Mouse (Mus musculus): ENCODE measurements at regions not wholly inside any gene's neighbourhood (a gene's known extent, or its start where the extent isn't known, plus 50 kb on each side); places are given as distances from the start of the nearest gene placed in this dataset.
"Not testable (repeated sequence)": the region's sequence is repeated elsewhere in the genome, so short reads cannot be mapped to it uniquely, and the experiment has no call there.

DNA sequence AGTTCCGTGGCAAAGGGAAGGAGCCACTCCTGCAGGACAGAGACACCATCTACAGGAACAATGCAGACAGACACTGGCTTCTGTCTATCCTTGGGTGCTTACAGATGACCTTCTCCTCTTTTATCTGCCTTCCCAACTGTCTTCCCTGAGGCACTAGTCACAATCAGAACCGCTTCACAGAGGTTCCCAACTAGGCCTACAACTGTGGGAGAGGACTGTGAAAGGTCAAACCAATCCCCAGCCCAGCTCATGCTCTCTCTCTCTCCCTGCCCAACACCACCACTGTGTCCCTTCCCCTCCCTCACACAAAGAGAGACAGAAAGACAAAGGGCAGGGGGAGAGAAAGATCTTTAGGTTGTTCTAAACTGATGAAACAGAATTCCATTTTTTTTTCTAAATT, 61.3 kb downstream of the Tmem17 start:
- no peak for ATAC-seq (ENCODE audit: insufficient number of reproducible peaks, low FRiP score, low TSS enrichment)

DNA sequence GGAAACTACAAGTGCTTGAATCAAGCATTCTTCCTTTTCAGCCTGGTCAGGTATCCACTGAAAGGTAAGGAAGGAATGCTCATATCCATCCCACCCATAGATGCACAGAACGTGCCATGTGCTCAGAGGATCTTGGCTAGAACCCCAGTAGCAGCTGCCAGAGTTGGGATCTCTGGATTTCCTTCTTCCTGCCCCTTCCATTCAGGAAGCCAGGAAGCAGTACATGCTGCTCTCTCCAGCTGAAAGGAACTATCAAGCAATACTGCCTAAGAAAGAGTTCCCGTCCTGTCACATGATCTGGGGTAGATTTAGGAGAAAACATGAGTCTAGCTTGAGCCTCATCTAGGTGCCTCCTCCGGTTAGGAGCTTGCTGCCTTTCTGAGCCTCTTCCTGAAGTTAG, 61.9 kb downstream of the Tmem17 start:
- no peak for ATAC-seq (ENCODE audit: insufficient number of reproducible peaks, low FRiP score, low TSS enrichment)

DNA sequence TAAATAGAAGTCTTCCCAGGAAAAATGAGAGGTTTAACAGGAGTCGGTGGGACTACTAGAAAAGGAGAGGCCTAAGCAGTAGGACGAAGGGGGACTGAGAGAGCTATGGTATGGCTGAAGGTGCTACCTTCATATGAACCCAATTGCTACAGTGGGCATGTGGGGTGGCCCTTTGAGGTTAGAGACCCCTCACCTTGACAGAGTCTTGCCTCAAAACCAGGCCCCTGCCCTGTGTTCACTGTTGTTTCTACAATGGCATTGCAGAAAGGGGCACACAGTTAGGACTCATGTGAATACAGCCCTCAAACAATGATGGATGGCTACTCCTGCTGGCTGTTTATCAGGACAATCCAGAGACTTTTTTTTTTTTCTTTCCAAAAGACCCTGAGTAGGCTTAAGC, 62.6 kb downstream of the Tmem17 start:
- ATAC-seq (ENCODE audit: insufficient number of reproducible peaks, low FRiP score, low TSS enrichment) = no peak

DNA sequence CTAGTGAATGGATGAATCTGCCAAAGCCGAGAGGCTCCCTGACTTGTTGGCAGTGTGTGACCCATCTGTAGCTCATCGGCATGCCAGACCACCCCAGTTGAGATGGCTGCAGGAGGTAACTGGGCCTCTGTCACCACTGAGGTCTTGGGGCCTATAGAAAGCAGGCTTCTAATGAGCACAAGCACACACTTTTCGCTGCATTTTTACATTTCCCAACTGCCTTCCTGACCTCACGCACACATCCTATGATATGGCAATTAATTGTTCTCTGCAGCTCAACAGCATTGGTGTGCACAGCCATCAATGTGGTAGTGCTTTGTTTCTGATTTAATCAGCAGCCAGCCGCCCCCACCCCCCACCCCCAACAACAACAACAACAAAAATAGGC, 72.2 kb downstream of the Tmem17 start:
- ATAC-seq (ENCODE audit: insufficient number of reproducible peaks, low FRiP score, low TSS enrichment) = no peak

DNA sequence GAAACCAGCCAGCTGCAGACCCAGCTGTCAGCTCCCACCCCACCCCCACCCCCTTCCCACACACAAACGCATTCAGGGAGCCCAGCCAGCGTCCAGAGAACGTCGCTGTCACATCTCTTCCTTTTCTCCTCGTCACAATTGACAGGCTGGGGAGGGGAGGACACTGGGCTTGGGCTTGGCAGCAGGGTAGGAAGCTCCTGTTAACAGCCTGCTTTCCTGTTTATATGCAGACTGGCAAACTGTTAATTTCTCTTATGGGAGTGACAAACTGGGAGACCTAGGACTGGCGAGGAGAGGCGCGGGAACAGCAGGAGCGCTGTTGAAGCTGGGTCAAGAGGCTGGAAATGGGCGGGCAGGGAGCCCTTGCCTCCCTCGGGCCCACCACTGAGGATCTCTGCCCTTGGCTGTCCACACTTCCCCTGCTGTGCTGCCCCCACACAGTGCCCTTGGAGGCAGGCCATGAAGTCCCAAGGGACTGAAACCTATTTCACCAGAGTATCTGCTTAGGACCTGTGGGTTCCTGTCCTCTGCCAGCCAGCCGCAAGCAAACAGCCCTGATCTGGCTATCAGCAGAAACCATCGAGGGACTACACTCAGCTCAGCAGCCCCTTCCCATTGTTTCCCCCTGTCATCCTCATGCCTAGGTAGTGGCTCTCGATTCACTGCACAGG, 72.7 kb downstream of the Tmem17 start:
- ATAC-seq (ENCODE audit: insufficient number of reproducible peaks, low FRiP score, low TSS enrichment) = no peak

DNA sequence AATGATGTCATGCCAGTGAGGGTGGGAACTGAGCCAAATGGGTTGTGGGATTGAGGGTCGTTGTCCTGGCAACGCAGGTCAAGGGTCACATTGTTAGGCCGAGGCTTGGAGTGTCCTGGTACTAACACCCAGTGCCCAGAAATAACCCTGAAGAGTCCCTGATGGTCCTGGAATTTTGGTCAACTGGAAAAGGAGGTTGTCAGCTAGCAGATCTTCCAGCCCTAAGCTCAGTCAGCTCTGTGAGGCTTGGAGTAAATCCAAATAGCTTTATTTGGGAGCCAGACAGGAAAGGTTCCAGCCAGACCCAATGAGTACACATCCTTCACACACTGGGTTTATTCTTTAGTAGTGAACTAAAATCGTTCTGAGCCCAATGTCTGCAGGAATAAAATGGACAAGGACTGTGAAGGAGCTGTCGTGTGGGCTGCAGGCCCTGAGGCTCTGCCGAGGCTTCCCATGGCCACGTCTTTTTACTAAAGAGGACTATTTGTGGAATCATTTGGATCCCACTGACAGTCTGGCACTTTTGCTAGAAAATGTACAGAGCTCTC, 75.9 kb downstream of the Tmem17 start:
- ATAC-seq (ENCODE audit: insufficient number of reproducible peaks, low FRiP score, low TSS enrichment) = 0 out of 2 replicates have a peak, but pooled peaks have one; percentile 27

DNA sequence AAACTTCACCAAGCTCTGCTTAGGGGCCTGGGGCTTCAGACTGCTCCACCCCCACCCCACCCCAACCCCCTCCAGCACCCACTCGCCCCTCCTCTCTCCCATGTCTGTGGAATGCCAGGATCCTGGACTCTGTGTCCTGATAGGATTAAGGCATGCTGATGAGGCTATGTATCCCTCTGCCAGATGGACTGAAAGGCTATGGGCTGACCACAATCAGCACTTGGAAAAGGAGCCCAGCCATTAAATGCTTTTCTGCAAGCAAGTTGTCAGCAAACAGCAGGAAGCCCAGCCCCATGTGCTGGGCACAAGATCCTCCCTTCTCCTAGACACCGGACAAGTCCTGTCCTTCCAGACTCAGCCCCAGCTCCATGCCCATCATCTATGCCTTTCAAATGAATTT, 76.7 kb downstream of the Tmem17 start:
- no peak for ATAC-seq (ENCODE audit: insufficient number of reproducible peaks, low FRiP score, low TSS enrichment)

DNA sequence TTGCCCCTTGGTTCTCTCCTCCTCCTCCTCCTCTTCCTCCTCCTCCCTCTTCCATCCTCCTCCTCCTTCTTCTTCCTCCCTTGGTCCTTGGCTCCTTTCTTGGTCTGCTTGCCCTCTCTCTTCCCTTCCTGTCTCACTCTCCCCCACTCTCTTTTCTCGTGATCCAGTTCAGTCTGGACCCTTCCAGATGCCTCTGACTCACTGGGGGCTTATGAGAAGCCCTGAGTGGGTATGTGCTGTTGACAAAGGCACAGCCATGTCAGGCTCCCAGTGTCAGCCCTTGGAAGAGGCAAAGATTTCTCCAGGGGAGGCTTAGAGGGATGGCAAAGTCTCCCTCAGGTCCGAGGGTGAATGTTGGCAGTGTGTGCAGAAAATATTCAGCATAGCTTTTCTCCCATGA, 78.0 kb downstream of the Tmem17 start:
- ATAC-seq (ENCODE audit: insufficient number of reproducible peaks, low FRiP score, low TSS enrichment) = no peak

DNA sequence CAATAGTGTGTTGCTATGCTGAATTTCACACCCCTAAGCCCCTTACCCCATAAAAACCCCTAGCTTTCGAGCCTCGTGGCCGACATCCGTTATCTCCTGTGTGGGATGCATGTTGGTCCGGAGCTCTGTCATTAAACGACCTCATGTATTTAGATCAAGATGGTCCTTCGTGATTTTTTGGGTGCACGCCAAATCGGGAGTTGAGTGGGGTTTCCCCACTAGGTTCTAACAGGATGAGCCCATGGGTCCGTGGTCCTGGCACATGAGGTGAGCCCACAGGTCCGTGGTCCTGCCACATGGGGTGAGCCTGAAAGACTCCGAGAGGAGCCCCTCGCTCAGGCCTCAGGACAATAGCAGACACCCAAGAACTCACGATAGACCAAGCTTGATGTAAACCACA, 79.2 kb downstream of the Tmem17 start:
- ATAC-seq (ENCODE audit: insufficient number of reproducible peaks, low FRiP score, low TSS enrichment) = not testable (repeated sequence)

DNA sequence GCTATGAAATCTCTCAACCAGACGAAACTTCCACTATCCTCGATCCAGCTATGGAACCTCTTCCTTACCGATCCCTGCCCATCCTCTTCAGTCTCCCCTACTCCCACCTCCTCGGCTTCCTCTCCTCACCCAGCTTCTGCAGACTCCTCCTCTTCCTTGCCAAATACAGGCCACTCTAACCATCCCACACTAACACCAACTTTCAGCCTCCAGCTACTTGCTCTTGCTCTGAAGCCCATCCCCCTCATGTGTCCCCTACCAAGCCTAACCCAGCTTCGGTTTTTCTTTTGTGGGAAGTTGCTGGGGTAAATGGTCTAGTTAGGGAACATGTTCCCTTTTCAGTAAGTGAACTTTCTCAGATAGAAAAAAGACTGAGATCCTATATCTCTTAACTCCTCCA, 80.8 kb downstream of the Tmem17 start:
- ATAC-seq (ENCODE audit: insufficient number of reproducible peaks, low FRiP score, low TSS enrichment) = no peak

DNA sequence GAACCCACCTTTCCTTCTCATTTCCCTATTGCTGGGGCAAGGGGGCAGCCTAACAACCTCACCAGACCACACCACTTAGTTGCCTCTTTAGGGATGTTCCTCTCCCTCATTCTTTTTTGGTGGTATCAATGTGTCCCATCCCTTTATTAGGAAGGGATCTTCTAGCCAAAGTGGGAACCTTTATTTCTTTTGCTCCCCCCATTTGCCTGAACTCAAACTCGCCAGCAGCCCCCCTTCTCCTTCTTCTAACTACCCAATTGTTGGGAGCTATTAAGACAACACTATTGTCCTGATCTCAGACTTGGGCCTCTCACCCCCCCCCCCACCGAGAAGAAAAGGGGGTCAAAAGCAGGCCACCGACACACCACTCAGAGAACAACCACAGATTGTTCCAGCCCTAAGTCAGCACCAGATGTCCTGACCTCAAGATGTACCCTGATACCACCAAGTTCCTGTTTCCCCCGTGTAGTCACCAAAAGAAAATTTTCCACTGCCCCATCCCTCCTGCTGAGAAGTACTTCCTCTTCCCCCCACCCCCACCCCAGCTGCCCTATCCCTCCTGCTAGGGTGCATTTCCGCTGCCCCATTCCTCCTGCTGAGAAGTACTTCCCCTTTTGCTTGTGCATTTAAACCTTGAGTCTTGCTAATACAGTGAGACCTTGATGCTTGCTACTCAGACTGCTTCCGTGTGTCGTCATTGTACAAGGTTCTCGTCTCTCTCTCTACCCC, 84.4 kb downstream of the Tmem17 start:
- no peak for ATAC-seq (ENCODE audit: insufficient number of reproducible peaks, low FRiP score, low TSS enrichment)

DNA sequence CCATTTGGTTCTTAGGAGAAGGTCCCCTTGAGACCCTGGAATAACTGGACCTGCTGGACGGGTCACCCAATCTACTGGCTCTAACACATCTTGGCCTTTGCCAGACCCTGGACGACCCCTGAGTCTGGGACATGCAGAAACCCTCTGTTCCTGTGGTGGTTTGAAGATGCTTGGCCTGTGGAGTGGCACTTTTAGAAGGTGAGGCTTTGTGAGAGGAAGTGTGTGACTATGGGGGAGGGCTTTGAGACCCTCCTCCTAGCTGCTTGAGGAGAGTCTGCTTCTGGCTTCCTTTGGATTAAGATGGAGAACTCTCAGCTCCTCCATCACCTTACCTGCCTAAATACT, 84.9 kb downstream of the Tmem17 start:
- ATAC-seq (ENCODE audit: insufficient number of reproducible peaks, low FRiP score, low TSS enrichment) = no peak

DNA sequence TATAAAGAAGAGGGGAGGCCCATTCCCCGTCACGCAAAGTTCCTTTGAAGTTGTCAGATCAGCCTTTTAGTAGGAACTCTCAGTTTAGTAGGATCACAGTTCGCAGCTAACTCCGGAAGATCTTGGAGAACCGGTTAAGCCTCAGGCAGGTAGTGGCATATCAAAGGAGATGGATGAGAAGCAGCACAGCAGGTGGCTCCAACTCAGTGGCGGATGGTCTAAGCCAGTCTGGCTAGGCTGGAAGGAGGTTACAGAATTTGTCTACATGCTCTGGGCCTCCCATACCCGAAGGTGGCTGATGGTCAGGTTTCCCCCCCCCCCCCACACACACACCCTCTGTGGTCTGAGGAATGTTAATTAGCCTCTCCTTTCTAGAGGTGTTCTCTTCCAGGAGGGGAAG, 88.5 kb downstream of the Tmem17 start:
- ATAC-seq (ENCODE audit: insufficient number of reproducible peaks, low FRiP score, low TSS enrichment) = no peak

DNA sequence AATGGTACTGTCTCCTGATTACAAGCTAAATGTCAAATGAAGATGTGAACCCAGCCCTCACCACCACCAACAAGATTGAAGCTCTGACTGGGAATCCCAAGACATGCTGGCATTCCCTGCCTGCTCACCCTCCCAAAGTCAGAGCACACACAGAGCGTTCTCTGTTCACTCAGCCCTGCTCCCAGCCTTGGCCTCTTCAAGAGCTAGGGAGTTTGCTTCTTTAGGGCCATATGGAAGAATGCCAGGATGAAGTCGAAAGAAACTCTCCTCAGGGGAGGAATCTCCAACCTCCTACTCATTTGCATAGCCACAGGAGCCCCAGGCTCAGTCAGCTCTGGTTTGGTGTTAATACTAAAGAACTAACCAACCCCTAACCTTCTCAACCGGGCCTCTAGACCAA, 90.1 kb downstream of the Tmem17 start:
- no peak for ATAC-seq (ENCODE audit: insufficient number of reproducible peaks, low FRiP score, low TSS enrichment)

DNA sequence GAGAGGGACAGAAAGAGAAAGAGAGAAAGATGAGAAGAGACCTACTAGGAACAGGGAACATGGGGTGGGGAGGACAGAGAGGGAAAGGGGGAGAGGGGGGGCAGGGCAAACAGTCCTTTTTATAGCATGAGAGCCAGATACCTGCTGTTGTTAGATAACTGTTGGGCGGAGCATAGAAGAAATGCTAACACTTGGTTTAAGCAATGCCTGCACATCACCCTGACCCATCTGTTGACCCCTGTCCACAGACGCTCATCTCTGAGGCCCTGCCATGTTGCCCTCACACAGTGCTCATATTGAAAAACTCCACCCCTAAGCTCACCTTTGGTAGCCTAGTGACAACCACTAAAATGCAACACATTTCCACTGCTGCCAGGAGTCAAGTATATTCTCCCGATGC, 90.7 kb downstream of the Tmem17 start:
- no peak for ATAC-seq (ENCODE audit: insufficient number of reproducible peaks, low FRiP score, low TSS enrichment)

DNA sequence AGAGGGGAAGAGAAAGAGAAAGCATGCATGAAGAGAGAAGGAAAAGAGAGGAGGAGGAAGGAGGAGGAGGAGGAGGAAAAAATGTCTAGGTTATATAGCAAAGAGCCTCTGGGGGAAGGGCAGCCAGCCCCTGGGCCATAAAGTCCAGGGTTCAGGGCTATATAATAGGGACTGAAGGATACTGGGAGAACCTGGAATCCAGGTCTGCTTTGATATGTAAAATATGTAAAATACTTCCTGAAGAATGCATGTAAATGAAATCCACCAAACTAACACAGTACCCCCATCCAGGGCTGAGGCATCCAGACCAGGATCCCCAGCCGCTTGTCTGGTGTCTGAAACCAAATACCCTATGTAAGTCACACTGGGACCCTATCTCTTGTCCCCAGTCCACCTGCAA, 91.5 kb downstream of the Tmem17 start:
- ATAC-seq (ENCODE audit: insufficient number of reproducible peaks, low FRiP score, low TSS enrichment) = no peak

DNA sequence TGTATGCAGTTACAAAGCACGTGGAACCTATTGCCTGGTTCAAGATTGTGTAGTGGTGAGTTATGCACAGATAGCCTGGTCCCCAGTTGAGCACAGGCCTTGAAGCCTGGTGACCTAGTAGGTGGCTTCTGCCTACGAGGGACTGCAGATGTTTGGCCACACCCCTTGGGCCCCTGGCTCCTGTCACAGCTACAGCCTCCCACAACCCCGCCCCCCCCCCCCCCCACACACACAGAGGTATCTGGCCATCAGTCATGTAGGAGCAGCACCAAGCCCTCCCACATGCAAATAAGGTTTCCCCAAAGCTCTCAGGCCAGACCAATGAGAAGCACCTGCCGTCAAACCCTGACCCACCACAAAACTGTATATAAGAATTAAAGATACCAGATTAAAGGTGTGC, 94.5 kb downstream of the Tmem17 start:
- no peak for ATAC-seq (ENCODE audit: insufficient number of reproducible peaks, low FRiP score, low TSS enrichment)

DNA sequence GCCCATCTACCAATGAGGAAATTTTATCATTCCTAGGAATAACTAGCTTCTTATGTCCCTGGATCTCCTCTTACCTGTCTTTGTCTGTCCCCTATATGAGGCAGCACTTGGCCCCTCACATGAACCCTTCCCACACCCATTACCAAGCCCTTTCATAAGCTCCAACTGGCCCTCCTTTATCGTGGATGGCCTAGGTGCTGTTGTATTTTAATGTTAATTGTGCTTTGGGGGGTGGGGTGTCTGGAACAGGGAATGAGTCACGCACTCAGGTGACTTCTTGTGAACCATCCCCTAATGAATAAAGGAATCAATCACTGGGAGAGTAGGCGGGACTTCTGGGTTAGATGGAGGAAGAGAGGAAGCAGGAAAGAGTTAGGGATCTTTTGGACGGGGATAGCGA, 95.8 kb downstream of the Tmem17 start:
- no peak for ATAC-seq (ENCODE audit: insufficient number of reproducible peaks, low FRiP score, low TSS enrichment)

DNA sequence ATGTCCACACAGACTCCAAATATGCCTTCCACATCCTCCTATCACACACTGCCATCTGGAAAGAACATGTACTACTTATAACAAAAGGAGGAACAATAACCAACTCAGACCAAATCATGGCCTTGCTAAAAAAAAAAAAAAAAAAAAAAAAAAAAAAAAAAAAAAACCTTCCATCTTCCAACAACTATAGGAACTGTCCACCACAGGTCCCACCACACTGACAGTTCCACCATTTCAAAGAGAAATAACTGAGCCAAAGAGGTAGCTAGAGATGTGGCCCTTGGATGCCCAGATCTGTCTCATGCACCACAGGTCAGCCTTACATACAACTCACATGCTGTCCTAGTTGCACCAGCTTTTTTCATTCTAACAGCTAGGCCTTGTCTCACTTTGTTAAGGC, 97.1 kb downstream of the Tmem17 start:
- ATAC-seq (ENCODE audit: insufficient number of reproducible peaks, low FRiP score, low TSS enrichment) = no peak

DNA sequence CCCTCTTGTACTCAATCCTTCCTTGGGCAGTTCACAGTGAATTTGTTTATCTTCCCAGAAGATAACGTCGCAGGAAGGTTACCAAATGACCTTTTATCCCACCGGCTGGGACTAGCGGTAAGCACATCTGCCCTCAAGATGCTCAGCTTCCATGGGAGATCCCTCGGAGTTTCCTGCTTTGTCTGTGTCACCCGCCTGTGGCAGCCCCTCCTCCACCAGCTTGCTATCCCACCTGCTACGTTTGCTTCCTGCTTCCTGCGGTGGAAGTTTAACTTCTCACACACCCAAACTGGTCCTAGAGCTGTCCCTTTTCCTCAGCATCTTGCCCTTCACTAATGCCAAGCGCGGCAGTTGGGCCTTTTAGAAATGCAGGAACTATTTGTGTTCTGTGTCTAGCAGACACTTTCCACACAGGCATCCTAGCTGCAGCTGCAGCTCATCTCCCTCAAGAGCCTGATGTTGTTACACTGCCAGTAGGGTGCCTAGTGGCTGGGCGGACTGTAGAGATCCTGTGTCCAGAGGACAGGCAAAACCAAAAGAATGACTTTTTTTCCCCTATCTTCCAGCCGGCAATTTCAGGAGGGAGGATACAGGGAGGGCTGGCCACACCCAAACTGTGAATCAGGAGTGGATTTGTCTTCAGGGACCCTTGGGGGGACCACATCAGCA, 98.7 kb downstream of the Tmem17 start:
- ATAC-seq (ENCODE audit: insufficient number of reproducible peaks, low FRiP score, low TSS enrichment) = no peak

DNA sequence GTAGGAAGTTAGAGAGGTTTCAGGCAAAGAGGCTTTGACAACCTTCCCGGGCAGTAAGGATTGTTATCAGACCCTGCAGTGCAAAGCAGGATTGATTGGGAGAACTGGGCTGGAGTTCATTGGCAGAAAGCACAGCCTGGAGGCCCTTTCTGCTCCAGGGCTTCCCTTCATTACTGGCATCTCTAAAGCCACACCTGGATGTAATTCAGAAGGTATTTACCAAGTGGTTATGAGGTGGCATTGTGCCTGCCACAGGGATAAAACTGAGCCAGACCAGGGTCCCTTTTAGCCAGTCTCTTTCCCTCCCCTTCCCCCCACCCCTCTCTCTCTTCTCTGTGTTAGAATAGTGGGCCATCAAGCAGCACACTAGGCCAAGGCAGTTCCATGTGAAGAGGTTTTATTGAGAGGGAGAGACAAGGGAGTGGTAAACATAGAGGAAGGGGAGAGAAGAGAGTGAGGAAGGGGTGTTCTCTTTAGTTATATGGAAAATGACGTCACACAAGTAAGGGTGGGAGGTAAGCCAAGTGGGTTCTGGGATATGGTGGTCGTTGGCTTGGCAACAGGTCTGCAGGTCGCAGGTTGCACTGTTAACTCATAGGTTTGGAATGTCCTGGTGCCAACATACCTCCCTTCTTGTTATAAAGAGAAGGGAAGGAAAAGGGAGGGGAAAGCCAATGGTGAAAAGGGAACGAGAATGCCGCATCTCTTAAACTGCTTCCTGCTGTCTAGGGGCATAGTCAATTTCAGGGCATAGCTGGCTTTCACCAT, 99.4 kb downstream of the Tmem17 start:
- no peak for ATAC-seq (ENCODE audit: insufficient number of reproducible peaks, low FRiP score, low TSS enrichment)

Data from cerebellum, adult (tissue).